Mouse (Mus musculus) embryonic facial prominence, embryonic 13.5 days (tissue): ENCODE data around the gene Fbxo42. TPM values are rescaled to one million over a fixed set of nuclear protein-coding genes. Genes with fewer than 3 reads are reported as not detected.
A peak's percentile ranks its signal among the peaks of the same experiment; 100 is the strongest.

Experiments used
- ATAC-seq: fragments of 200-750 bp; cut with Nextera tagmentation; 2 replicates; pipeline ENCODE4 v1.8.0; 2017; ENCODE audit warnings: low read depth; ENCODE audit not compliant: insufficient number of reproducible peaks, insufficient read depth, low FRiP score, low TSS enrichment
- H3K27ac ChIP-seq: fragments of 300-500 bp; sonication (generic); 2 replicates; pipeline ENCODE4 v1.5.1; 2015; ENCODE audit warnings: moderate library complexity, mild to moderate bottlenecking, inconsistent platforms
- H3K27me3 ChIP-seq: fragments of 300-500 bp; sonication (generic); 2 replicates; pipeline ENCODE4 v1.6.1; 2015; ENCODE audit warnings: mild to moderate bottlenecking, inconsistent platforms
- H3K36me3 ChIP-seq: fragments of 300-500 bp; sonication (generic); 2 replicates; pipeline ENCODE4 v1.6.1; 2015; ENCODE audit warnings: mild to moderate bottlenecking, inconsistent platforms
- H3K4me1 ChIP-seq: fragments of 300-500 bp; sonication (generic); 2 replicates; pipeline ENCODE4 v1.6.1; 2015; ENCODE audit warnings: inconsistent platforms
- H3K4me2 ChIP-seq: fragments of 300-500 bp; sonication (generic); 2 replicates; pipeline ENCODE4 v1.6.1; 2015; ENCODE audit warnings: moderate library complexity, mild to moderate bottlenecking, inconsistent platforms
- H3K4me3 ChIP-seq: fragments of 300-500 bp; sonication (generic); 2 replicates; pipeline ENCODE4 v1.5.1; 2015; ENCODE audit warnings: mild to moderate bottlenecking, inconsistent platforms
- H3K9ac ChIP-seq: fragments of 300-500 bp; sonication (generic); 2 replicates; pipeline ENCODE4 v1.6.1; 2015; ENCODE audit warnings: mild to moderate bottlenecking, inconsistent platforms
- H3K9me3 ChIP-seq: fragments of 300-500 bp; sonication (generic); 2 replicates; pipeline ENCODE4 v1.6.1; 2016; ENCODE audit warnings: inconsistent platforms
- WGBS: fragments of 180-500 bp; shearing (Covaris S2); methylation state at CpG from one replicate; pipeline ENCODE4 v1.1.7; 2015; ENCODE audit warnings: mixed read lengths; 5-methylcytosine and 5-hydroxymethylcytosine counted together
- polyA plus RNA-seq: library from polyadenylated mRNA; unstranded; fragments of >200 nt; fragmentation: Nextera tagmentation; extraction: Ambion mirVana; gene quantifications from 2 replicates; pipeline ENCODE4 v1.2.1, GENCODE M21; 2015

Fbxo42 gene
- polyA plus RNA-seq, 1 experiment from 2014 or later = 23.3 TPM

DNA sequence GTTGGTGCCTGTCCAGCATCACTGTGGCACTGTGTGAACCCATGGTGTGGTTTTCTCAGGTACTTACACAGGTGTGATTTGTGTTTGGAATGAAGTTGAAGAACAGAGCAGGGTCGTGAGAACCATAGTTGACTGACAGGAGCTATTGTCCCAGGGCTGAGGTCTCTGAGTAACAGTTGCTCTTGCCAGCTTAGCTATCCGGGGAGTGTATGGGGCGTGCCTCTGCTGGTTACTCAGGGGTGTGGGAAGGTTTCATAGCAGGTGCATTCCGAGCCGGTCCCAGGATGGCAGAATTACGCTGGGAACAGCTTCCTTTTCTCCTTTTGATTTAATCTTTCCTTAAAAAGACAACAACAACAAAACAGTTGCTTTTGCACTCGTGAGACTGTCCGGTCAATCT is 33.1 kb downstream of the Fbxo42 start:
- Histone ChIP-seq H3K27ac (no peak overlapping the region), H3K9ac (no peak overlapping the region), H3K9me3 (no peaks in the 10 kb centered on the region), H3K27me3 (no peaks in the 10 kb centered on the region), H3K4me1 (peaks cover 12% of the 10 kb centered on the region), H3K4me2 (no peak overlapping the region), H3K4me3 (no peak overlapping the region), H3K36me3 (peaks cover 77% of the 10 kb centered on the region)
- no peak for ATAC-seq
- WGBS = 79% methylated on average over 8 of the region's 8 CpGs

DNA sequence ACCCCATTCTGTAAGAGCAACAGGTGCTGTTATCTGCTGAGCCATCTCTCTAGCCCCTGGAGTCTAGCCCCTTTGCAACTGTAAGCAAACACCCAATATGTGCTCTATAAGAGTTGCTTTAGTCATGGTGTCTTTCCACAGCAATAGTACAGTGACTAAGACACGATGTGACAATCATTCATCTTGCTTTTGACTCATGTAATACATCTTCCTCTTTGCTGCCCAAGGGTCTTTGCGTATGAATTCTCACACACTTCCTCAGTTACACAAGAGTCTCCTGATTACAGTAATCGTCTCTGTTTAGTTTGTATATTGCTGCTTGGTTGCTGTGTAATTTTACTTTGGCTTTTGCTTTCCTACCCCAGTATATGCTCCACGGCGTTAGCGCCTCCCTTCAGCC is 34.3 kb downstream of the Fbxo42 start:
- H3K27me3 ChIP-seq = no peaks in the 10 kb centered on the region
- H3K4me3 ChIP-seq = no peak overlapping the region
- H3K27ac ChIP-seq = no peak overlapping the region
- ATAC-seq = no peak
- no peak overlapping the region for H3K9ac ChIP-seq
- no peaks in the 10 kb centered on the region for H3K9me3 ChIP-seq
- peaks cover 16% of the 10 kb centered on the region for H3K4me1 ChIP-seq
- WGBS = 96% methylated on average over 6 of the region's 6 CpGs
- no peak overlapping the region for H3K4me2 ChIP-seq
- H3K36me3 ChIP-seq = peaks cover 69% of the 10 kb centered on the region

DNA sequence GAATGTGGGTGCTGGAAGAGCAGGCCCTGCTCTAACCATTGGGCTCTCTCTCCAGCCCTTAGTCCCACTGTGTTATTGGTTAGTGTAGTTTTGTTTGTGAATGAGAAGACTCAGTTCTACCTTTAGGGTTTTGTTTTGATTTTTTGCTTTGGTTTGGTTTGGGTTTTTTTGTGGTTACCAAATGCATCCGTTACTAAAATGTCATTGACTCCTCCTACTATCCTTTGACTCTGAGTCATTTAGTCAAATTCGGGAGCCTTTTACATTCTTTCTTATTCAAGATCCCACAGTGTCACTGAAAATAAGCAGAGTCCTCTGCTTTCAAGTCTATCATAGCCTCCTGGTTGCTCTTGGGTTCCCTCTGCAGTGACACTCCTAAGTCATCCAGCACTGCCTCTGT is 36.2 kb downstream of the Fbxo42 start:
- Histone ChIP-seq H3K9ac (no peak overlapping the region), H3K36me3 (peaks cover 55% of the 10 kb centered on the region), H3K9me3 (no peaks in the 10 kb centered on the region), H3K4me2 (no peak overlapping the region), H3K27me3 (no peaks in the 10 kb centered on the region), H3K4me1 (peaks cover 22% of the 10 kb centered on the region), H3K4me3 (no peak overlapping the region), H3K27ac (no peak overlapping the region)
- no peak for ATAC-seq
- WGBS = 80% methylated on average over 2 of the region's 2 CpGs

DNA sequence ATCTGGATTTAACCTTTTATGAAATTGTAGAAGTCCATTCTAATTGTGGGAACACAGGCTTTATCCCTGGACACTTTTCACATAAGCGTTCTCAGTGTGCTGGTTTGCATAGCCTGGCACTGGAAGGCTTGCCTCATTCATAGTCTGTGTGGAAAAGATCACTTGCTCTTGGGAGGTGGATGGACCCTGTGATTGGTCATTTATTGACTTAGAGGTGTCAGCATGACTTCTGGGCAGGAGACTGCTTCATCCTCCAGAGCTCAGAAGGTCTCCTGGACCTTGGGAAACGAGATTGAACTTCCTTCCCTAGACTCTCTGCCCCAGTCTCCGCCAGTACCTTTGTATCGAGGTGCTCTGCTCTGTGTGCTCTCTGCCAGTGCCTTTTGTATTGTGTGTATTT is 36.7 kb downstream of the Fbxo42 start:
- 97% methylated on average over 4 of the region's 4 CpGs for WGBS
- H3K9me3 ChIP-seq = no peaks in the 10 kb centered on the region
- no peak overlapping the region for H3K4me3 ChIP-seq
- peaks cover 22% of the 10 kb centered on the region for H3K4me1 ChIP-seq
- H3K4me2 ChIP-seq = no peak overlapping the region
- no peak overlapping the region for H3K9ac ChIP-seq
- no peak for ATAC-seq
- peaks cover 51% of the 10 kb centered on the region for H3K36me3 ChIP-seq
- no peak overlapping the region for H3K27ac ChIP-seq
- H3K27me3 ChIP-seq = no peaks in the 10 kb centered on the region

- H3K27ac ChIP-seq = peak overlapping the region; percentile 48
- no peak overlapping the region for H3K4me3 ChIP-seq
- no peak overlapping the region for H3K4me2 ChIP-seq
- 33% methylated on average over 9 of the region's 9 CpGs for WGBS
- peaks cover 22% of the 10 kb centered on the region for H3K4me1 ChIP-seq
- H3K27me3 ChIP-seq = no peaks in the 10 kb centered on the region
- no peaks in the 10 kb centered on the region for H3K9me3 ChIP-seq
- no peak for ATAC-seq
- H3K36me3 ChIP-seq = peaks cover 48% of the 10 kb centered on the region
- no peak overlapping the region for H3K9ac ChIP-seq
Observed at GRCm38 (mm10) chr4:141186923-141187836, 39.5 kb downstream of the Fbxo42 start.

GRCm38 (mm10) chr4:141191294-141191693 is 43.6 kb downstream of the Fbxo42 start:
- no peak for ATAC-seq
- Histone ChIP-seq H3K36me3 (peaks cover 55% of the 10 kb centered on the region), H3K9ac (no peak overlapping the region), H3K4me3 (no peak overlapping the region), H3K9me3 (no peaks in the 10 kb centered on the region), H3K4me1 (peaks cover 17% of the 10 kb centered on the region), H3K27ac (no peak overlapping the region), H3K4me2 (no peak overlapping the region), H3K27me3 (no peaks in the 10 kb centered on the region)
- WGBS = 92% methylated on average over 7 of the region's 7 CpGs

DNA sequence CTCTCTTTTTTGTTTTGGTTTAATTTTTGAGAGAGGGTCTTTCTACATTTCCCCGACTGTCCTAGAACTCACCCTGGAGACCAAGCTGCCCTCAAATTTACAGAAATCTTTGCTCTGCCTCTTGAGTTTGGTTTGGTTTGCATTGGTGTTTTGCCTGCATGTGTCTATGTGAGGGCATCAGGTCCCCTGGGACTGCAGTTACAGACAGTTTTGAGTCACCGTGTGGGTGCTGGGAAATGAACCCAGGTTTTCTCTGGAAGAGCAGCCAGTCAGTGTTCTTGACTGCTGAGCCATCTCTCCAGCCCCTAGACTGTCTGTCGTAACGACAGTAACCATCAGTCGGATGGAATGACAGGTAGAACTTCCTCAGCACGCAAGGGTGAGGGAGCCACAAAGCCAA is 46.8 kb downstream of the Fbxo42 start:
- H3K9ac ChIP-seq = 0 out of 2 replicates have a peak overlapping the region, but pooled peaks have one; percentile 16
- peaks cover 82% of the 10 kb centered on the region for H3K36me3 ChIP-seq

DNA sequence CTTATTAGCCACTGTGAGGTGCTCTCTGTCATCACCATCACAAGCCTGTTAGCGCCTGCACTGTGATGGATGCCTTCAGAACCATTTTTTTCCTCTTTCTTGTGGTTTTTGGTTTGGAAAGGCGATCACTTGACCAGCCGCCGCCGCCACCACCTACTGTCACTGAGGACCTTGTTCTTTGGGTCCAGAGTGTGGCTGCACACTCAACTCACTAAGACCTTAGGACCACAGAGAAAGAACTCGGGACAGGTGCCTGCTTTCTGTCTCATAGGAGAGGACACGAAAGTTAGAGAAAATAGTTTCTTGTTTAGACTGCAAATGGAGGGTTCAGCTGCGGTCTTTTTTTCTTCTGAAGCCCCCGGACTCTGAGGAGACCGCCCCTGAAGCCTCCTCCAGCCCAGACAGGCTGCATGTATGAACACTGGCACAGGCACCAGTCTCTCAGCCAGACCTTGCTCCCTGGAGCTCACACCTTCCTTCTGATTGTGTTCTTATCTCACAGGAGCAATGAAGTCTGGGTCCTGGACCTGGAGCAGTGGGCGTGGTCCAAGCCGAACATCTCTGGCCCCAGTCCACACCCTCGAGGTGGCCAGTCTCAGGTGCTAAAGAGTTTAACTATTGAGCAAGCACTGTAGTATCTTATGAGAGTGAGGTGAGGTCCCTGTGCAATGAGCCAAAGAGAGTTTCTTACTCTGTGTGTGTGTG is 49.4 kb downstream of the Fbxo42 start:
- Histone ChIP-seq H3K4me3 (no peak overlapping the region), H3K4me2 (no peak overlapping the region), H3K36me3 (peaks cover 87% of the 10 kb centered on the region), H3K9ac (no peak overlapping the region), H3K27me3 (no peaks in the 10 kb centered on the region), H3K27ac (no peak overlapping the region), H3K9me3 (peaks cover 2% of the 10 kb centered on the region; the same call in 1 of the 2 replicates), H3K4me1 (no peaks in the 10 kb centered on the region)
- ATAC-seq = no peak
- WGBS = 97% methylated on average over 13 of the region's 13 CpGs

More for the DNA sequence above, 46.8 kb downstream of the Fbxo42 start:
- H3K9me3 ChIP-seq = peaks cover 2% of the 10 kb centered on the region; the same call in 1 of the 2 replicates
- no peaks in the 10 kb centered on the region for H3K27me3 ChIP-seq
- no peak overlapping the region for H3K4me2 ChIP-seq
- no peaks in the 10 kb centered on the region for H3K4me1 ChIP-seq
- H3K4me3 ChIP-seq = no peak overlapping the region
- no peak for ATAC-seq
- 94% methylated on average over 6 of the region's 6 CpGs for WGBS
- no peak overlapping the region for H3K27ac ChIP-seq

DNA sequence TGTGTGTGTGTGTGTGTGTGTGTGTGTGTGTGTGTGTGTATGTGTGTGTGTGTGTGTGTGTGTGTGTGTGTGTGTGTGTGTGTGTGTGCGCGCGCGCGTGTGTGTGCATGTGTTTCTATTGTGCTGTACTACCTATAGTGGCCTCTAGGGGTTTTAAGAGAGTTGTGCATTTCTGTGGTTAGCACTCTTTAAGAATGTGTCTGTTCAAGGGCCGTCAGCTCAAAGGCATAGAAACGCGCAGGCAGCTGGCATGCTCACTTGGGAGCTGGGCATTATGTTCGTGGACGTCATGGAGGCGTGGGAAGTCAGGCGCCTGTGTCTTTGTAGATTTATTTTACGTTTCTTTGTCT is 49.9 kb downstream of the Fbxo42 start:
- no peaks in the 10 kb centered on the region for H3K4me1 ChIP-seq
- no peak for ATAC-seq
- no peak overlapping the region for H3K9ac ChIP-seq
- no peak overlapping the region for H3K4me3 ChIP-seq
- 97% methylated on average over 12 of the region's 13 CpGs for WGBS
- no peak overlapping the region for H3K27ac ChIP-seq
- peaks cover 2% of the 10 kb centered on the region; the same call in 1 of the 2 replicates for H3K9me3 ChIP-seq
- H3K27me3 ChIP-seq = no peaks in the 10 kb centered on the region
- H3K4me2 ChIP-seq = no peak overlapping the region
- H3K36me3 ChIP-seq = peaks cover 90% of the 10 kb centered on the region

DNA sequence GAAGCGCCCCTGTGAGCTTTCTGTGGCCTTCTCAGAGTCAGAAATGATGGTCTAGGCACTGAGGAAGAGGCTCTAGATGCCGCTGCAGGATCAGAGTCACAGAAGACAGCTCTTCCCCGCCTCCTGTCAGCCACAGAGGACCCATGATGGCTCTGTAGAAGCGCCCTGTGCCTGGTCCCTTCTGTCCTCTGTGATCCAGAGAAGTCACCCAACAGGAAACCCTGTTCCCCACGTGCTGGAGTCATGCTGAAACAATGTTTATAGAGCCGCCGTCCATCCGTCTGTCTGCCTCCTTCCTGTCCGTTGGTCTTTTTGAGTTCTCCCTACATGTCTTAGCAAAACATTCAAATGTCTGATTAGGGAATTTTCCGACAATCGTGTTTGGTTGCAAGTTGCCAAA is 53.2 kb downstream of the Fbxo42 start:
- 82% methylated on average over 11 of the region's 11 CpGs for WGBS
- Histone ChIP-seq H3K9ac (no peak overlapping the region), H3K27me3 (no peaks in the 10 kb centered on the region), H3K4me1 (0 out of 2 replicates have a peak, but pooled peaks cover 5% of the 10 kb centered on the region), H3K27ac (0 out of 2 replicates have a peak overlapping the region, but pooled peaks have one; percentile 7), H3K36me3 (peaks cover 87% of the 10 kb centered on the region), H3K9me3 (peaks cover 2% of the 10 kb centered on the region; the same call in 1 of the 2 replicates), H3K4me3 (no peak overlapping the region), H3K4me2 (no peak overlapping the region)
- ATAC-seq = no peak

GRCm38 (mm10) chr4:141202192-141202591 is 54.5 kb downstream of the Fbxo42 start:
- H3K9ac ChIP-seq = no peak overlapping the region
- H3K4me3 ChIP-seq = no peak overlapping the region
- 0 out of 2 replicates have a peak, but pooled peaks cover 5% of the 10 kb centered on the region for H3K4me1 ChIP-seq
- H3K36me3 ChIP-seq = peaks cover 77% of the 10 kb centered on the region
- WGBS = 90% methylated on average over 6 of the region's 6 CpGs
- H3K27ac ChIP-seq = no peak overlapping the region; the same call in 1 of the 2 replicates
- H3K9me3 ChIP-seq = peaks cover 2% of the 10 kb centered on the region; the same call in 1 of the 2 replicates
- ATAC-seq = no peak
- no peaks in the 10 kb centered on the region for H3K27me3 ChIP-seq
- H3K4me2 ChIP-seq = no peak overlapping the region
